Mouse (Mus musculus) heart, embryonic 14.5 days (tissue): ENCODE data around the gene Kif21a. TPM values are rescaled to one million over a fixed set of nuclear protein-coding genes. Genes with fewer than 3 reads are reported as not detected.

Experiments used
- ATAC-seq: fragments of 200-750 bp; cut with Nextera tagmentation; 2 replicates; pipeline ENCODE4 v1.8.0; 2017; ENCODE audit warnings: low read depth, moderate TSS enrichment; ENCODE audit not compliant: insufficient number of reproducible peaks, insufficient read depth, low FRiP score
- H3K27ac ChIP-seq, 2 experiments: fragments of 200-500 bp in 1 of 2; fragments of 300-500 bp in 1 of 2; sonication (generic) in 1 of 2; replicated peaks in 1 of 2; 2 replicates each; pipeline ENCODE4 v1.5.1; 2012 to 2014; ENCODE audit warnings: low read depth in 2 of 2, low read length in 2 of 2, control low read depth in 1 of 2, mild to moderate bottlenecking in 1 of 2, mixed read lengths in 1 of 2; ENCODE audit not compliant: control insufficient read depth in 1 of 2, insufficient read depth in 1 of 2
- H3K27me3 ChIP-seq: fragments of 300-500 bp; sonication (generic); 2 replicates; pipeline ENCODE4 v1.6.1; 2014; ENCODE audit warnings: mild to moderate bottlenecking, low read length, control low read depth; ENCODE audit not compliant: control insufficient read depth, insufficient read depth
- H3K36me3 ChIP-seq: fragments of 300-500 bp; sonication (generic); 2 replicates; pipeline ENCODE4 v1.6.1; 2014; ENCODE audit warnings: mild to moderate bottlenecking, control low read depth, low read length, mixed read lengths; ENCODE audit not compliant: control insufficient read depth, insufficient read depth
- H3K4me1 ChIP-seq, 2 experiments: fragments of 200-500 bp in 1 of 2; fragments of 300-500 bp in 1 of 2; sonication (generic) in 1 of 2; 2 replicates each; pipeline ENCODE4 v1.6.1; 2012 to 2014; ENCODE audit warnings: low read length in 2 of 2, control low read depth in 1 of 2, mixed read lengths in 1 of 2; ENCODE audit not compliant: control insufficient read depth in 2 of 2, insufficient read depth in 2 of 2
- H3K4me2 ChIP-seq: fragments of 300-500 bp; sonication (generic); 2 replicates; pipeline ENCODE4 v1.6.1; 2014; ENCODE audit warnings: mild to moderate bottlenecking, low read length
- H3K4me3 ChIP-seq, 2 experiments: fragments of 200-500 bp in 1 of 2; fragments of 300-500 bp in 1 of 2; sonication (generic) in 1 of 2; 2 replicates each; pipeline ENCODE4 v1.5.1; 2012 to 2014; ENCODE audit warnings: low read length in 2 of 2, mild to moderate bottlenecking in 2 of 2, control low read depth in 1 of 2, low read depth in 1 of 2, moderate library complexity in 1 of 2; ENCODE audit not compliant: control insufficient read depth in 1 of 2, insufficient read depth in 1 of 2
- H3K9ac ChIP-seq: fragments of 300-500 bp; sonication (generic); 2 replicates; pipeline ENCODE4 v1.6.1; 2014; ENCODE audit warnings: mild to moderate bottlenecking, low read length
- H3K9me3 ChIP-seq: fragments of 300-500 bp; sonication (generic); 2 replicates; pipeline ENCODE4 v1.6.1; 2016; ENCODE audit warnings: low read length, control low read depth; ENCODE audit not compliant: control insufficient read depth
- WGBS: fragments of 180-500 bp; shearing (Covaris S2); extraction: QIAGEN DNeasy Blood & Tissue Kit; methylation state at CpG from one replicate; pipeline ENCODE4 v1.1.7; 2014; 5-methylcytosine and 5-hydroxymethylcytosine counted together
- polyA plus RNA-seq: library from polyadenylated mRNA; unstranded; fragments of >200 nt; fragmentation: Nextera tagmentation; extraction: Ambion mirVana; gene quantifications from 2 replicates; pipeline ENCODE4 v1.2.1, GENCODE M21; 2014

Gene Kif21a
- polyA plus RNA-seq, 1 experiment from 2014 or later, result 5.7 TPM

DNA sequence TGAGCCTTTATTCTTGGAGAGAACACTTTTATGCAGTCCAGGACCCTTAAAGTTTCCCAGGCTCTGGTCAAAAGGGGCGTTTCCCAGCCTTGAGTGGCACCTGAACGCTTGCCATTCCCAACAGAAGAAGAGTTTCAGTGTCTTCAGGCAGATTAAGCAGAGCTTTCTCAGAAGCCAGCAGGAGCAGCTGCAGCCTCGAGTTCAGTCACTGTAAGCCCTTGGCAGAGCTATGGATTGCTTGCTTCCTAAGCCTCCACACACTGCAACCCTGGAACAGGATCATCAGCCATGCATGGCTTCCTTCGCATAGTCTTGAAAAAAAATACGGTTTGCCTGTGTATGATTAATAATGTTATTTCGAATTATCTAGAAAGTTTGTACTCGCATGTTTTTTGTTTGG, 14.1 kb upstream of the Kif21a start:
- Histone ChIP-seq H3K27ac (no peak overlapping the region), H3K4me2 (no peak overlapping the region), H3K27me3 (no peaks in the 10 kb centered on the region), H3K9me3 (no peaks in the 10 kb centered on the region), H3K4me3 (no peak overlapping the region), H3K4me1 (peaks cover 1 to 3% of the 10 kb centered on the region in 2 experiments), H3K36me3 (no peaks in the 10 kb centered on the region), H3K9ac (no peak overlapping the region)
- no peak for ATAC-seq
- 69% methylated on average over 7 of the region's 7 CpGs for WGBS

DNA sequence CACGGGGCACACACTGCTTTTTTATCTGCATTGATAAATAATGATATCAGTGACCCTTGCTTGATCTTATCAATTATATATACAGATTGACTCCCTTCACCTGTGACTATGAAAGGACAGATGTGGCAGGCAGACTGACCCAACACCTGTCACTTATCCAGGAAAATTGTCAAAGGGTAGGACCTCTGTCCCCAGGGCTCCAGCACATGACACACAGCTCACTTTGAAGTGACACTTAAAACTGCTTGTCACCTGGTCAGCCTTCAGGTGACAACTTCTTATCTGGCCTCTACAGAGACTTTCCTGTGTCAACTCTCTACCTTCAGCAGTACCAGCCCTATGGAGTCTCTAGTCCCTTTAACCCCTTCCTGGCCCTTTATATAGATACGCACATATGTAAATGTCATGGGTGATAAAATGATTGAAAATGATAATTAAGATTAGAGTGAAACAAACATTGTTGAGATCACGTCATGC, 7.2 kb upstream of the Kif21a start:
- no peak overlapping the region for H3K9ac ChIP-seq
- H3K27ac ChIP-seq, result no peak overlapping the region
- no peaks in the 10 kb centered on the region for H3K36me3 ChIP-seq
- H3K4me3 ChIP-seq, result no peak overlapping the region
- no peak for ATAC-seq
- WGBS, result 58% methylated on average over 3 of the region's 3 CpGs
- H3K9me3 ChIP-seq, result no peaks in the 10 kb centered on the region
- H3K4me2 ChIP-seq, result no peak overlapping the region
- no peaks in the 10 kb centered on the region for H3K27me3 ChIP-seq
- peaks cover 13 to 23% of the 10 kb centered on the region in 2 experiments for H3K4me1 ChIP-seq

DNA sequence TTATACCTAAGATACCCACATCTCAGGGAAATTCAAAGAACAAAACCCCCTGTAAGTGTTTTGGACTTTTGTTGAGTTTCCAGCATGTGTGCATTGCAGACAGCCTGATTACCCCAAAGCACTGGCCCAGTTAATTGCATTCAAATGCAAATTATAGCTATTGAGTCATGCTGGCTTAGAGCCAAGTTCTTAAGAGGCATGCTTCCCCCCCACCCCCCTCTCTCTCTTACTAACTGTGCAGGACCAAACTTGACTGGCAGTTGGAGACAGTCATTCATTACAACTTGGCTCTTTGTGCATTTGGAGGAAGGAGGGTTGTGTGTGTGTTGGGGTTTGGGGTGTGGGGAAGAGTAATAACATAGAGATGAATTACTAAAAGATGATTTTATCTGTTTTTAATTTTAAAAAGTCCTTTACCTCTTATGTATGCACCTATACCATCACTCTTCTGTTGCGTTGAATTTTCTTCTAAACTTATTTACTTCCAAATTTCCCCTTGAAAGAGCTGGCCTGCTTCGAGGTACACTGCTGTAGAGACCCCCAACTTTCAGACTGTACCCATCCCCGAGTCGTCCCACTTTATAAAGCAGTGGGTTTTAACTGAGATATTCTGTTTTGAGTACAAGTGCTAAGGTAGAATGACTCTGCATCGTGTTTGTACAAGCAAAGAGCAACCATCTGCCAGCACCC, 6.6 kb upstream of the Kif21a start:
- no peak overlapping the region for H3K4me3 ChIP-seq
- H3K4me2 ChIP-seq, result no peak overlapping the region
- H3K27me3 ChIP-seq, result no peaks in the 10 kb centered on the region
- no peaks in the 10 kb centered on the region for H3K36me3 ChIP-seq
- H3K9ac ChIP-seq, result no peak overlapping the region
- no peak for ATAC-seq
- H3K27ac ChIP-seq, result no peak overlapping the region
- H3K9me3 ChIP-seq, result no peaks in the 10 kb centered on the region
- 43% methylated on average over 5 of the region's 5 CpGs for WGBS
- H3K4me1 ChIP-seq, result peaks cover 13 to 23% of the 10 kb centered on the region in 2 experiments

DNA sequence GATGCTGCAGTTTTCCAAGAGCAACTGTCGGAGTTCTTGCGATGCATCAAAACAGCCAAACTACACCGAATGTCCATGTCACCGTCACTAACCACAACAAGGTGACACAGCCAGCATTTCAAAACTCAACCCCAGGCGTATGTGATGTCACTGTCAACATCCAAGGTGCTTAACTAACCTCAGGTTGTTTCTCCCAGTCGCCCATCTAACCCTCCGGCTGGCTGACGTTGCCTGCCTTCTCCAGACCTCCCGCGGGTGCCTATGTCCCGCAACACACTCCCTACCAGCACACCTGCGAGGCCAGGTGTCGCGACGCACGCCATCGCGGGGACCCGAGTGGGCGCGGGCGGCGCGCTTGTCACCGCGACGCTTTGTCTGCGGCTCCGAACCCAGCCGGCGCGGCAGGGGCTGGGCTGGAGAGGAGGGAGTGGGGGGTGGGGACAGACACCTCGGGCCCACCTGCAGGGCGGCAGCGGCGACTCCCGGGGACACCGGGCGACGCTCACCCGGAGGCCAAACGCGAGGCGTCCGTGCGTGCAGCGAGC, 725 bp downstream of the Kif21a start:
- Histone ChIP-seq H3K27ac (peak overlapping the region; percentile 57 to 85), H3K36me3 (no peaks in the 10 kb centered on the region), H3K9me3 (no peaks in the 10 kb centered on the region), H3K27me3 (no peaks in the 10 kb centered on the region), H3K4me3 (peak overlapping the region; percentile 92 to 93), H3K4me1 (peaks cover 0 to 5% of the 10 kb centered on the region in 2 experiments; a peak in 2 of 4 replicates), H3K4me2 (peak overlapping the region; percentile 99), H3K9ac (peak overlapping the region; percentile 87)
- 1% methylated on average over 39 of the region's 47 CpGs for WGBS
- peak; percentile 48 for ATAC-seq

DNA sequence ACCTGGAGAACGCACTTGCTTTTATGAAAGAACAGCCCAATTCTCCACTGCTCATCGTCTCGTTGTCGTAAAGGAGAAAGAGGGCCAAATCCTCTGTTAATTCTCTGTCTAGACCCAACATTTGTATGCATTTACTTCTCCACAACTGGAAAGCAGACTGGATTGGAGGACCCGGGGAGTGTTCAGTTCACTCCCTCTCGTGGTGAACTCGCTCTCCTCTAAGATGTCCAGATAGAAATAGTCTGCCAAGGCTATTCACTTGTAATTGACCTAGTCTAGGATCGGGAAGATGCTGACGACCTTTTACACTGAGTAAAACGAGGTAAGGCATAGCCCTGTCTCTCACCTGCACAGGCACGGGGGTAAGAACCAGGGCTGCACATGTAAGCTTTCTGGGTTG, 2.1 kb downstream of the Kif21a start:
- Histone ChIP-seq H3K9ac (no peak overlapping the region), H3K4me3 (no peak overlapping the region), H3K36me3 (no peaks in the 10 kb centered on the region), H3K27ac (no peak overlapping the region), H3K9me3 (no peaks in the 10 kb centered on the region), H3K27me3 (no peaks in the 10 kb centered on the region), H3K4me1 (peaks cover 0 to 5% of the 10 kb centered on the region in 2 experiments; a peak in 2 of 4 replicates), H3K4me2 (no peak overlapping the region)
- no peak for ATAC-seq
- 91% methylated on average over 11 of the region's 11 CpGs for WGBS

DNA sequence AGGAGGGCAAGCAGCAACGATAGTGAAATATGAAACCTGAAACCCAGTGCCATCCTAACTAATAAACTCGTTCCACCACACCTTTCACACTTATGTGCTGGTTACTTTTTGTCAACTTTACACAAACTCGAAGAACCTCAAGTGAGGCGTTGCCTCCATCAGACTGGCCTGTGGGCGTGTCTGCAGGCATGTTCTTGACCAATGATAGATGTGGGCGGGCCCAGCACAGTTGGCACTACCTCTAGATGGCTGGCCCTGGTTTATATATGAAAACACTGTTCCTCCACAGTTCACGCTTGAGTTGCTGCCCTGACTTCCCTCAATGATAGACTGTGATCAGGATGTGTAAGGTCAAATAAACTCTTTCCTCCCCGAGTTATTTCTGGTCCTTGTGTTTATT, 3.2 kb downstream of the Kif21a start:
- WGBS, result 70% methylated on average over 8 of the region's 8 CpGs
- no peak overlapping the region for H3K4me3 ChIP-seq
- ATAC-seq, result no peak

DNA sequence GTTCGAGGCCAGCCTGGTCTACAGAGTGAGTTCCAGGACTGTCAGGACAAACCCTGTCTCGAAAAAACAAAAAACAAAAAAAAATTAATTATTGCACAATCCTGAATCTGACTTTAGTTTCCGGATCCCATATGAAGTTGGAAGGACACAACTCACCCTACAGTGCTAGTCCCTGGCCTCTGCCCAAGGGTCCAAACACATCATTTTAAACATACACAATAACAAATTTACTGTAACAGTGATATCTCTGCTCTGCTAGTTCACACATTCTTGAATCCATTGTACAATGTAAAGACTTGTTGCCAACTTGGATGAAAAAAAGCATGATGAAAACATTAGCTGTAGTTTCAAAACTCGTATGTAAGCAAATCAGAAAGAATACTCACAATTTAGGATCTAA, 6.5 kb downstream of the Kif21a start:
- ATAC-seq, result no peak
- Histone ChIP-seq H3K9me3 (no peaks in the 10 kb centered on the region), H3K4me3 (no peak overlapping the region), H3K36me3 (no peaks in the 10 kb centered on the region), H3K9ac (no peak overlapping the region), H3K27ac (no peak overlapping the region), H3K27me3 (no peaks in the 10 kb centered on the region), H3K4me1 (peaks cover 2 to 12% of the 10 kb centered on the region in 2 experiments; a peak in 2 of 4 replicates), H3K4me2 (no peak overlapping the region)
- WGBS, result 84% methylated on average over 4 of the region's 4 CpGs

More for the DNA sequence above, 3.2 kb downstream of the Kif21a start:
- Histone ChIP-seq H3K9me3 (no peaks in the 10 kb centered on the region), H3K4me1 (peaks cover 0 to 6% of the 10 kb centered on the region in 2 experiments; a peak in 2 of 4 replicates), H3K36me3 (no peaks in the 10 kb centered on the region), H3K27ac (no peak overlapping the region), H3K4me2 (no peak overlapping the region), H3K27me3 (no peaks in the 10 kb centered on the region), H3K9ac (no peak overlapping the region)
